Mouse (Mus musculus): Measurements from ENCODE around the gene Mlh1.

The Mlh1 gene

DNA sequence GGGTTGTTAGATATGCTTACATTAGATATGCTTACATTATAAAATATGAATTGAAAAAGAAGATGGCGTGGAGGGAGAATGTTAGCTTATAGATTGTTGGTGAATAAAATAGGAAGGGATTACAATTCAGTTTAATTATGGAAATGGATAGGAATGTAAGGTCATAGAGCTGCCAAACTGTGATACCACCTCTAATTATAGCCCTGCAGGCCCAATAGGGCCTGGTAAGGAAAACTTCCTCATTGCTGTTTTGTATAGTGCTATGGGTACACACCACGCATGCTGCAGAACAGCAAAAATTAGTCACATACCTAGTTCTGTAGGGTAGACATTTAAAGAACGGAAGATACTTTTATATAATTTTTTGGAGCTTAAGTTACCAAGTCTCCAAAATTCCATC is 63.4 kb downstream of the Mlh1 start:
- POLR2A ChIA-PET: interaction anchor here in 1 of 4 experiments (0.8 to 1.4 kb wide), 4 partner anchors 15 to 81 kb away, joined by 3 read pairs; no protein-coding TSS in a partner anchor
- CTCF ChIA-PET: no interaction called here

DNA sequence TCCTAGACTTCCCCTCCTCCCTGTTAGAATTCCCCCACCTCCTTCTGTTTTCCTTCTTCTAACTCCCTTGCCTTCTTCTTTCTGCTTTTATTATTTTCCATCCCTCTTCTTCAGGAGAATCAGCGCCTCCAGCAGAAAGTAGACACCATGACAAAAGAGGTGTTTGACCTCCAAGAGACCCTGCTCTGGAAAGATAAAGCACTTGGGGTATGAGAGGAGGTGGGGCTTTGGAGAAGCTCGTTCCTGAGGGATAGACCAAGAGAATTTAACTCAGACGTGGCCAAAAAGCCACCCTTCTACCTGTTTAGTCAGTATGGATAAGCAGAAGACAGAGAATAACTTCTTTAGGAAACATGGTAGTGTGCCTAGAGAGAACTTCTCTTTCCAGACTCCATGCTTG is 63.9 kb downstream of the Mlh1 start:
- ChIA-PET POLR2A (interaction anchor here in 1 of 4 experiments (0.8 to 1.4 kb wide), 4 partner anchors 15 to 82 kb away, joined by 3 read pairs; no protein-coding TSS in a partner anchor), CTCF (no interaction called here)

DNA sequence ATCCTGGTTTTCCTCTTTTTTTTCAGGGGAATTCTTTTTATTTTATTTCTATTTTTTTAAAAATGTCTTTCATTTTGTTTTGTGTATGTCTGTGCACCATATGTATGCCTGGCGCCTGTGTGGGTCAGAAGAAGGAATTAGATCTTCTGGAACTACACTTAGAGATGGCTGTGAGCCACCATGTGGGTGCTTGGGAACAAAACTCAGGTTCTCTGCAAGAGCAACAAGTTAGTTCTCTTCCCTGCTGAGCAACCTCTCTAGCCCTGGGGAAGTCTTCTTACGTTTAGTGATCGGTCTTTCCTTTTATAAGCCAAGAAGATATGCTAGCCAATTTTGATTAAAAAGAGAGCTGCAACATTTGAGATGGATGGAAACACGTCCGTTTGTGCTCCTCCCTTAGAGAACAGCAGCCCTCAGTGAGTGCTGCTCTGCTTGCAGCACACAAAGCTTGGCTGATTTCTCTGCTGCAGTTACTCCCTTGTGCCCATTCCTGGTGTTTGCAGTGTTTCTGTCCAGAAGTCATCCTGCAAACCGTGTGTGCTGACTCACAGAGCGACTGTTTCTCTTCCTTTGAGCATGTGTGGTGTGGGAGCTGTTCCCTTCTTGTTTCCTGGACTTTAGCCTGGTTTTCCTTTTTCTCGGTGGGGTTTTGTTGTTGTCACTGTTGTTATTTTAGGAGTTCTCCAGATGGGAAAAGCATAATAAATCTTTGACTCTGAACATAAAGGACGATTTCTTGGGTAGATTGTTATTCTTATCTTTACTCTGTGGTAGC is 66.8 kb downstream of the Mlh1 start:
- ChIA-PET POLR2A (interaction anchor here in 1 of 4 experiments (1.3 kb wide), 1 partner anchor 17 kb away, joined by 4 read pairs; no protein-coding TSS in a partner anchor), CTCF (no interaction called here)

DNA sequence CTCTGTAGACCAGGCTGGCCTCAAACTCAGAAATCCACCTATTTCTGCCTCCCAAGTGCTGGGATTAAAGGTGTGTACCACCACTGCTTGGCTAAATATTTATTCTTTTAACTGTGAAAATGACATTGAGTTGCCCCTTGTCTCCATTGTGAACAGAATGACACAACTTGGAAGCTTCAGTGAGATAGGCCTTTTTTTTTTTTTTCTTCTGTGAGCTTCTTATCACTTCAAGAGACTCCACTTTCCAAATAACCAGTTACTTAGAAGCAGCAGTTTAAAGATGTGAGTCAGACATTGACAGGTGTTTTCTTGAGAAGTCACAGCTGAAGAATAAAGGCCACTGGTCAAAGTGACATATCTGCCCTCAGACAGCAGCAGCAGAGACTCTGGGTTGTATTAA is 71.4 kb downstream of the Mlh1 start:
- CTCF ChIA-PET: interaction anchor here in 1 of 4 experiments (1.2 kb wide), 1 partner anchor 89 kb away, joined by 3 read pairs; no protein-coding TSS in a partner anchor
- POLR2A ChIA-PET: interaction anchor here in 1 of 4 experiments (1.1 kb wide), 1 partner anchor 39 kb away, joined by 3 read pairs; no protein-coding TSS in a partner anchor

DNA sequence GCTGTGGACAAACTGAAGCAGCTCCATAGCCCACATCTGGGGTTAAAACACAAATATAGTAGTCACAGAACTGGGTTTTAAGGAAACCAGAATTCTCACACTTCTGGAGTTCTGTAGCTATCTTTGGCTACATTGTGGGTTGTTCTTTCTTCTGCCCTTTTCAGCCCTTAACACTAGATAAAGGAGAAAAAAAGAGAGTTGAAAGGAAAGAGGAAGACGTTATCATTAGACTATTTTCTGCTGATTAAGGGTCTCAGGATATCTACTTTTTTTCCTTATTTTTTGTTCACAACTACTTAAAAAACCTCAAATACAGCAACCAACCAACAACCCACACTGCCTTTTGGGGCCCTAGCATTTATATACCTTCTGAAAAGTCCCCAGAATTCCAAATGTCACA is 73.3 kb downstream of the Mlh1 start:
- ChIA-PET CTCF (no interaction called here), POLR2A (interaction anchor here in 1 of 4 experiments (0.6 to 0.8 kb wide), 2 partner anchors 112 to 201 kb away, joined by 3 to 4 read pairs; no protein-coding TSS in a partner anchor)

DNA sequence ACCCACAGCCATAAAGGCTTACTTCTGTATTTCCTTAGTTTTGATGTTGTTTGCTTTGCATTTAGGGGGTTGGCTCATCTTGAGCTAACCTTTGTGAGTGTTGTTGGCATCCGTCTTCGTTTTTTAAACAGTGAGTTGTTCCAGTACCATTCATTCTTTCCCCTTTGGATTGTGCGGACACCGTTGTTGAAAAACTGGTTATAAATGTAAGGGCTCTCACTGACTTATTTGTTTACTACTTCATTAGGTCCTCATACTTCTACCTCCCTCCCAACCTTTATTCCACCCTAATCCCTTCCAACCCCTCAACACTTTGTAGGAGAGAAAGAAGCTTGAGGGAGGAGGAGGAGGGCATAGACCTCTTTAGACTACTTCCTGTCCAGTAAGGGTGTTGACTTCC is 73.9 kb downstream of the Mlh1 start:
- CTCF ChIA-PET: interaction anchor here in 1 of 4 experiments (0.6 to 0.7 kb wide), 2 partner anchors 115 to 681 kb away, joined by 3 to 14 read pairs; no protein-coding TSS in a partner anchor
- POLR2A ChIA-PET: interaction anchor here in 1 of 4 experiments (0.8 kb wide), 1 partner anchor 112 kb away, joined by 4 read pairs; no protein-coding TSS in a partner anchor

DNA sequence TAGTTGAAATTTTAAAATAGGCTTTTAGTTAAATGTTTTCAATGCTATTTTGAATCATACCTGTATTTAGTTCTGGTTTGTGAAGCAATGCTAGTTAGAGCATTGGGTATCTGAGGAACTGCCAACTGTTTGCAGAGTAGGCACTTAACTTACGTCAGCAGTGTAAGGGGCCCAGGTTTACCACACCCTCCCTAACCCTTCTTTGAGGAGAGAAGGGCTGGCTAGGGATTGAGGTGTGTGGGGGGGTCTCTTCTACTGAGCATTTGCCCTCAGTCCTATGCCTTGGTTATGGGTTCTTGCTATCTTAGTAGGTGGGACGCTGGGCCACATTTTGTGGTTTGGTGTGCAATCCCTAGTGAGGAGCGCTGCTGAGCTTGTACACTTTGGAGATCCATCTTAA is 74.5 kb downstream of the Mlh1 start:
- ChIA-PET POLR2A (no interaction called here), CTCF (interaction anchor here in 1 of 4 experiments (0.6 kb wide), 1 partner anchor 681 kb away, joined by 3 read pairs; no protein-coding TSS in a partner anchor)

DNA sequence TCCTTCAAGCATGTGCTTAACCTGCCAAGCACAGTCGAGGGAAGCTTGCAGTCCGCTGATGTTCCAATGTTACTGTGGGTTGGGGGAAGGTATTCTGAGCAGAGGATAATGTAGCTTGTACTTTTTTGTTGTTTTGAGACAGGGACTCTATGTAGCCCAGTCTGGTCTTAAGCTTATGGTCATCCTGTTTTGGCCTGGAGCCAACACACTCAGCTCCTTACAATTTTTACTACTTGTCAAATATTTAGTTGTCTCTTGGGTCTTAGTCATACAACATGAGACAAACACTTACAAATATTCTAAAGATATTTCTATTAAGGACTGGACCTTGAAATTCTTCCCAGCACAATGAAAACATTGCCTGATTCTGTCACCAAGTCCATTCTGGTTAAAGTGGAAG is 78.4 kb downstream of the Mlh1 start:
- ChIA-PET CTCF (no interaction called here), POLR2A (no interaction called here)

DNA sequence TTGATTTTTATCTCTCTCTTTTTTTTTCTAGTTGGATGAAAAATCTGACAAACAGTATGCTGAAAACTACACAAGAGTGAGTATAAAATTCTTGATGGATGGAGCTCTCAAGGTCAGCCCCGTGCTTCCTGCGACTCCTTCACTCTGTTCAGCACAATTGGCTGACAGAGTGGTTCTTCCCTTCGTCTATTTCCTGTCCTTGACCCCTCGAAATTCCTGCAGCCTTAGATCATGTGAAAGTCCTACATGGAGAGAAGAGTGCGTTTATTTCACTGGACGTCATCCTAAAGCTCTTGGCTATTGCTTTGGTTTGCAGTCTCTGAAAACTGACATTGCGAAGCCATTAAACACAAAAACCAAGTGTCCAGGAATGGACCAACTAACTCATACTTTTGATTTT is 82.9 kb downstream of the Mlh1 start:
- ChIA-PET CTCF (interaction anchor here in 1 of 4 experiments (0.6 kb wide), 1 partner anchor 96 kb away, joined by 3 read pairs; no protein-coding TSS in a partner anchor), POLR2A (no interaction called here)

DNA sequence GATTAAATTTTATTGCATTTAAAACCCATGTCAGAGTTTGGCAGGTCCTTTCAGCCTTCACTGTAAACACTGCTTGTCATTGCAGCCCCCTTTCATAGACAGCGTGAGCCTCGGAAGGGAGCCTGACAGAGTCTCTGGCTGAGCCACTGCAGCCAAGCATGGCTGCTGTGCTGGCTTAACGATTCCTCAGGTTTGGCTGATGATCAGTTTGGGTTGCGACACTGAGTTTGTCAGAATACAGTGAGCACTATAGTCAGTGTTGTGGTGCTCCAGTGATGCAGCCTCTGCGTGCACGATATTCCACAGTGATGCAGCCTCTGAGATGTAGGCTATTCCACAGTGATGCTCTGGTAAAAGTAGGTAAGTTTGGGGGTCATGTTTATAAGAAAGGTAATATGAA is 84.7 kb downstream of the Mlh1 start:
- ChIA-PET CTCF (no interaction called here), POLR2A (no interaction called here)

DNA sequence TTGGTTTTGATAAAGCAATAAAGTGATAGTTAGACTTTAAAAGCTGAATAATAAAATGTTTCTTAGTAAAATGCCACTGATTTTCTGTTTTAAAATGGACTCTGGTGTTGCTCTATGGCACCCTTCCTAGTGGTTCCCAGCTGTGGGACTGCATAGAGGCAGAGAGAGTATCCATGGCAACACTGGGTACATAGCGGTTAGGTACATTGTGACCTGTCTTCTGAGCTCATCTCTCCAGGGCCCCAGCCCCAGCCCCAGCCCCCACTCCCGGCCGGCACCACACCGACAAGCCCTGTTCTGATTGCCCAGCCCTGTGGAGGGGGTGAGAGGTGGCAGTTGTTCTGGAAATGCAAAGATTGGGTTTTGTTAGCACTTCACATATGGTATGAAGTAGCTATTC is 86.7 kb downstream of the Mlh1 start:
- POLR2A ChIA-PET: interaction anchor here in 1 of 4 experiments (1.5 kb wide), 1 partner anchor 87 kb away, joined by 5 read pairs; the partner anchor contains the start of genes Epm2aip1 and Mlh1
- CTCF ChIA-PET: interaction anchor here in 1 of 4 experiments (1.5 kb wide), 1 partner anchor 63 kb away, joined by 4 read pairs; no protein-coding TSS in a partner anchor

DNA sequence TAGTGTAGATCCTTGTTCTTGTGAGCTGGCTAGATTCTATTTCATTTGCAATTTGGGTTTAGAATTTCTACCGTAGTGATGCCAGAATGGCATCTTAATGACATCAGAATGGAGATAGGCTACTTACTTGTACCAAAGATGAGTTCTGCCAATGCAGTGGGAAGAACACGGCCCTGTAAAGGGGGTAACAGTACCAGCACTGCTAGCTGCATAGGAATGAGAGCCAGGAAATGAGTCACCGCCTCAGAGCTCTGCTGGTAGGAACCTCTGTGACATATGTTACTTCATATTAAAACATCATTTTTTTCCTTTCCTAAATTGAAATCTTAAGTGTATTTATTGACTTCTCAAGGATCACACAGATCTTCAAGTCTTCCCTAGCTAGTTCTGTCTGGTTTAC is 89.4 kb downstream of the Mlh1 start:
- CTCF ChIA-PET: no interaction called here
- POLR2A ChIA-PET: interaction anchor here in 1 of 4 experiments (0.7 kb wide), 2 partner anchors 39 to 78 kb away, joined by 3 read pairs; no protein-coding TSS in a partner anchor

DNA sequence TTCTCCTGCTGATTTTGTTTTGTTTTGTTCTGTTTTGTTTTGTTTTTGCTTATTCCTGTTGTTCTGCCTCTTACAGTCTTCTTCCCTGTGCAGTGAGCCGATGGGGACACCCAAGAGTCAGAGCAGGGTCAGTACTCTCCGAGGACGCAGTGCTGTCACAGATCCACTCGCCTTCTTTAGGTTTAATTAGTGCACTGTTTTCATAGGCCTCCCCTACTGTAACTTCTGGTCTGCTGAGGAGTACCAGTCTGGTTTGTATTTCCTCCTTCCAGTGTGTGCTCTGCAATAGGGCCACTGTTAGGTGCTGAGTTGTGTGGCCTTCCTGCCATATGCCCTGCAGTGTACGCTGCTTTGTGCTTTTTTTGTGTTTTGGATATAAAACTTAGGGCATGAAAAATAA is 92.6 kb downstream of the Mlh1 start:
- CTCF ChIA-PET: no interaction called here
- POLR2A ChIA-PET: no interaction called here
